In the genomic region with DNA sequence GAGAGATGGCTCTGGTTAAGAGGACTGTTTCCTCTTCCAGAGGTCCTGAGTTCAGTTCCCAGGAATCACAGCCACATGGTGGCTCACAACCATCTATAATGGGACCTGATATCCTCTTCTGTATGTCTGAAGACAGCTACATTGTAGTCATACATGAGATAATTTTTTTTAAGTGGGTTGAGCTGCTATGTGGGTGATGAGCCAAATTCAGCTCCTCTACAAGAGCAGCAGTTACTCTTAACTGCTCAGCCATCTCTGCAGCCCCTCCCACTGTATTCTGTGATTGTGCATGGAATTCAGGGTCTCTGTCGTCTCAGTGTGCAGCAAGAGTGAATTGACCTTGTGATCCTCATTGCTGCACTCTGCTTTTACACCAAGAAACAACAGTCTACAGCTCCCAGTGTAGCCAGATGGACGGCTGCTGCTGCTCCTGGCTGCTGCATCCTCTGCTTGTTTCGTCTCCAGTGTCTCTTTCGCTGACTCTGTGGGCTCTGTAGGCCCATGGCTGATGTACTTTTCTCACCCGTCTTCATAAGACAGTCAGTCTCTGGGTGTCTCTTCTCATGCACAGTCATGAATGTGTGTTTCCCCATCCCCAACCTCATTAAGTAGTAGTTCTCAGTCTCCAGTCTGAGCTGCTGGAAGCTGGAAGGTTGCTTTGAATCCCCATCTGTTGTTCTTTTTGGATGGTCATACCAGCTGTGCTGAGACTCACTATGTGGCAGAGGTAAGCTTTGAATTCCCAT, we compare ENCODE assay signal across 17 mouse cellular contexts. TPM values are rescaled to one million over a fixed set of nuclear protein-coding genes. Genes with fewer than 3 reads are reported as not detected.
DNase-seq lines count a peak whose midpoint lies in the region; ATAC-seq and TF ChIP-seq lines count a peak whose summit lies in the region.
"Had no signal": no experiment of that assay in that cellular context is flagged by ENCODE, and none has a peak within 500 bp of the region (broad histone marks: within the 10 kb centered on the region; RNA-seq: fewer than 3 reads in every experiment).

No protein-coding gene starts in this region.

- H3K9me3 ChIP-seq in hindbrain, embryonic 16.5 days (ENCODE audit: control insufficient read depth, low read length) = no peaks in the 10 kb centered on the region
- no peaks in the 10 kb centered on the region for H3K9me3 ChIP-seq in hindbrain, embryonic 14.5 days (ENCODE audit: control insufficient read depth, low read length)
- H3K9me3 ChIP-seq: heart, embryonic 12.5 days; liver, embryonic 13.5 days had no signal

- H3K36me3 ChIP-seq in hindbrain, embryonic 16.5 days (ENCODE audit: control insufficient read depth, insufficient read depth, low read length) = peaks cover 9% of the 10 kb centered on the region; the same call in 1 of the 2 replicates
- peaks cover 26% of the 10 kb centered on the region for H3K36me3 ChIP-seq in hindbrain, embryonic 14.5 days (replicated peaks; ENCODE audit: control insufficient read depth, insufficient read depth)
- no peaks in the 10 kb centered on the region; the same call in 1 of the 2 replicates for H3K36me3 ChIP-seq in heart, adult 2 months (ENCODE audit: control insufficient read depth, insufficient read depth, low read length)

- no peaks in the 10 kb centered on the region for H3K27me3 ChIP-seq in hindbrain, embryonic 16.5 days (replicated peaks; ENCODE audit: control insufficient read depth, insufficient read depth, low read length)
- H3K27me3 ChIP-seq in hindbrain, embryonic 14.5 days (ENCODE audit: control insufficient read depth, insufficient read depth, low read length) = no peaks in the 10 kb centered on the region
- no peaks in the 10 kb centered on the region for H3K27me3 ChIP-seq in heart, adult 2 months (ENCODE audit: control insufficient read depth, insufficient read depth, low read length)
- H3K27me3 ChIP-seq: heart, embryonic 12.5 days; liver, embryonic 13.5 days had no signal

- no peak overlapping the region for H3K9ac ChIP-seq in hindbrain, embryonic 16.5 days (ENCODE audit: low read depth, low read length)
- no peak overlapping the region for H3K9ac ChIP-seq in hindbrain, embryonic 14.5 days
- no peak overlapping the region for H3K9ac ChIP-seq in heart, adult 2 months (ENCODE audit: low read depth, low read length)
- H3K9ac ChIP-seq: heart, embryonic 12.5 days; liver, embryonic 13.5 days had no signal

- no peaks in the 10 kb centered on the region; the same call in 1 of the 2 replicates for H3K4me1 ChIP-seq in hindbrain, embryonic 16.5 days (ENCODE audit: control insufficient read depth, insufficient read depth, low read depth, low read length)
- no peaks in the 10 kb centered on the region for H3K4me1 ChIP-seq in hindbrain, embryonic 14.5 days (replicated peaks; ENCODE audit: control insufficient read depth, insufficient read depth, low read length)
- no peaks in the 10 kb centered on the region for H3K4me1 ChIP-seq in heart, adult 2 months (ENCODE audit: control insufficient read depth, insufficient read depth, low read length)

- no peak overlapping the region for H3K27ac ChIP-seq in hindbrain, embryonic 16.5 days (ENCODE audit: low read depth, low read length)
- no peak overlapping the region for H3K27ac ChIP-seq in hindbrain, embryonic 14.5 days
- no peak overlapping the region for H3K27ac ChIP-seq in heart, adult 2 months
- H3K27ac ChIP-seq: liver, embryonic 13.5 days; macrophage had no signal

- 0 out of 2 replicates have a peak, but pooled peaks have one; percentile 18 for ATAC-seq in hindbrain, embryonic 16.5 days
- no peak for ATAC-seq in hindbrain, embryonic 14.5 days (ENCODE audit: low FRiP score)
- ATAC-seq: intestine, embryonic 16.5 days had no signal

- DNase-seq in hindbrain, embryonic 14.5 days (ENCODE audit: low spot score) = no peak
- DNase-seq in right cerebral cortex, adult 18-20 months = peak; percentile 41
- DNase-seq in right cerebral cortex, postnatal 14 days = no peak
- DNase-seq in layer of hippocampus, adult 8-10 months (ENCODE audit: low spot score in 2 of 2) = peak; percentile 22 to 31
- no peak for DNase-seq in cerebellum, adult 18-20 months
- no peak for DNase-seq in heart, adult 2 months
- DNase-seq: liver, embryonic 13.5 days had no signal

- no peak for TF ChIP-seq POLR2A in heart, adult 2 months (IDR thresholded peaks at IDR 0.05; ENCODE audit: insufficient read depth, low read depth, low read length)

- TF ChIP-seq CTCF in heart, adult 2 months (IDR thresholded peaks at IDR 0.05) = no peak

- H3K4me2 ChIP-seq in hindbrain, embryonic 16.5 days (ENCODE audit: low read length) = no peak overlapping the region
- H3K4me2 ChIP-seq in hindbrain, embryonic 14.5 days (replicated peaks) = no peak overlapping the region
- H3K4me2 ChIP-seq: heart, embryonic 12.5 days; liver, embryonic 13.5 days had no signal

- WGBS in hindbrain, embryonic 16.5 days = 60% methylated on average over 5 of the region's 5 CpGs
- WGBS in hindbrain, embryonic 14.5 days = 66% methylated on average over 5 of the region's 5 CpGs
- WGBS in heart, adult 2 months = 63% methylated on average over 5 of the region's 5 CpGs

- H3K79me2 ChIP-seq in heart, adult 2 months (replicated peaks; ENCODE audit: control insufficient read depth, insufficient read depth, low read length) = no peaks in the 10 kb centered on the region; the same call in 1 of the 2 replicates

- H3K4me3 ChIP-seq in hindbrain, embryonic 16.5 days (ENCODE audit: low read length) = no peak overlapping the region
- H3K4me3 ChIP-seq in hindbrain, embryonic 14.5 days (replicated peaks; ENCODE audit: low read length) = no peak overlapping the region
- no peak overlapping the region for H3K4me3 ChIP-seq in heart, adult 2 months
- H3K4me3 ChIP-seq: heart, embryonic 12.5 days; liver, embryonic 13.5 days had no signal

- no peak for TF ChIP-seq EP300 in heart, adult 2 months (IDR thresholded peaks at IDR 0.05; ENCODE audit: insufficient read depth, low read depth, low read length)

- intact Hi-C loops in heart, adult 2 months (cut with DNase I) = loop anchor here (5.0 kb wide), 1 partner anchor 61 kb away; no protein-coding TSS in a partner anchor

RNA-seq across cellular contexts. Expression of gene Olfr1373, which starts 16.8 kb away (rescaled TPM):
- polyA plus RNA-seq in hindbrain, embryonic 16.5 days (2015; fragmentation: Nextera tagmentation; extraction: Ambion mirVana) = not detected in 2 replicates
- not detected in 2 replicates for polyA plus RNA-seq in hindbrain, embryonic 14.5 days (2014; fragmentation: Nextera tagmentation; extraction: Ambion mirVana)
- not detected for total RNA-seq in layer of hippocampus, adult 8-10 months (2022)
- not detected for total RNA-seq in heart, adult 2 months (2021)
- polyA plus RNA-seq in heart, adult 2 months (2012; rRNA removed) = not detected in 2 replicates
- total RNA-seq: common myeloid progenitor, adult 5-6 weeks; ES-E14 had no signal
- polyA plus RNA-seq: activated CD4-positive, CD25-positive, alpha-beta regulatory T cell, adult 4 months; heart, embryonic 12.5 days; intestine, embryonic 16.5 days; large intestine, adult 2 months; liver, embryonic 13.5 days; macrophage; stomach, embryonic 16.5 days; urinary bladder, adult 2 months had no signal

RNA-seq across cellular contexts. Expression of gene Ppp2ca, which starts 30.0 kb away (rescaled TPM):
- 124 and 125 TPM in 2 replicates for polyA plus RNA-seq in hindbrain, embryonic 16.5 days (2015; fragmentation: Nextera tagmentation; extraction: Ambion mirVana)
- polyA plus RNA-seq in hindbrain, embryonic 14.5 days (2014; fragmentation: Nextera tagmentation; extraction: Ambion mirVana) = 165 and 180 TPM in 2 replicates
- total RNA-seq in layer of hippocampus, adult 8-10 months (2022) = 100 to 1,000 TPM; 102 to 118 (median 110) TPM
- 10 to 100 TPM; 52.7 to 58.0 TPM for total RNA-seq in heart, adult 2 months (2021)
- 31.0 and 60.7 TPM in 2 replicates for polyA plus RNA-seq in heart, adult 2 months (2012; rRNA removed)

Comparison
In these comparisons a context has a peak if more than half of its experiments do, and no peak if none do; other contexts are left out.
1. DNase-seq: peak in right cerebral cortex, adult 18-20 months (single experiment) and layer of hippocampus, adult 8-10 months (2 of 2); none in hindbrain, embryonic 14.5 days (single experiment), right cerebral cortex, postnatal 14 days (single experiment), cerebellum, adult 18-20 months (0 of 2) and heart, adult 2 months (0 of 2).